Mouse (Mus musculus): ENCODE measurements around the gene C1s1.
"Not testable (repeated sequence)": the region's sequence is repeated elsewhere in the genome, so short reads cannot be mapped to it uniquely, and the experiment has no call there.

The C1s1 gene

DNA sequence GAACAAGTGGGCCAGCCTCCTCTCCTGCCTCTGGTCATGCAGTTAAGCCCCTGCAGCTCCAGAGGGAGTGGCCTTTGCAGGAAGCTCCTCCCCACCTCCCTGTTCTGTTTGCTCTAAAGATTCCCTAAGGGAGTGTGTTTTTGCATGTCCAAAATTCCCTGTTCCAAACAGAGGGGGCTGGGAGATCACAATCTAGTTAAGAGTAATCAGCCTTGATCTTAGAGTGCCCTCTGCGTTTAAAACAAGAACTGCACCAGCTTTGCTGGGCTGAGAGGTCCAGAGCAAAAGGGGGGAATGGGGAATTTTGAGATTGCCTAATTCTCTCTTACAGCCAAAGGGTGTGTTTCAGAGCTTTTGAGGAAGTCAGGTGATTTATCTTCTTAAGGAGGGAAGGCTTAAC is at the start of gene C1s1:
Gene C1s1, minus strand, starts transcription at position 76 of the 400 bp plus-strand sequence.
- peak; percentile 8 for DNase-seq (ENCODE audit: low read depth)

DNA sequence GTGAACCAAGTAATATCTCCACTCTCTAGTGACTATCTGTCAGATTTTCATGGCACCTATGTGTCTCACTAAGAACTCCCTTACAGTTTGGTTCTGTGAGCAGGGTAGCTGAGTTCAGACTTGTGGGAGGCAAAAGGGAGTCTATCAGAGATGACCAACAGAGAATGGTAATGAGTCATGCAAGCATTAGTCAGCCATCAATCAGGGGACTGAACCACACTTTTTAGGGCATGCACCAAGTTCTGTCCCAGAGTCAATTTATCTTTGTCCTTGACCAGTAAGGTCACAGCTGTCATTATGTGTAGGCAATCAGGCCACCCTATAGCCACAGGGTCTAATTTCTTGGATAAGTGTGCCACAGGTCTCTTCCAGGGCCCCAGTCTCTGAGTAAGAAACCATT is 46.6 kb upstream of the C1s1 start:
- DNase-seq (ENCODE audit: low read depth), result no peak

- no peak for DNase-seq (ENCODE audit: low read depth)
Measured at GRCm38 (mm10) chr6:124586266-124586665, 44.1 kb upstream of the C1s1 start.

DNA sequence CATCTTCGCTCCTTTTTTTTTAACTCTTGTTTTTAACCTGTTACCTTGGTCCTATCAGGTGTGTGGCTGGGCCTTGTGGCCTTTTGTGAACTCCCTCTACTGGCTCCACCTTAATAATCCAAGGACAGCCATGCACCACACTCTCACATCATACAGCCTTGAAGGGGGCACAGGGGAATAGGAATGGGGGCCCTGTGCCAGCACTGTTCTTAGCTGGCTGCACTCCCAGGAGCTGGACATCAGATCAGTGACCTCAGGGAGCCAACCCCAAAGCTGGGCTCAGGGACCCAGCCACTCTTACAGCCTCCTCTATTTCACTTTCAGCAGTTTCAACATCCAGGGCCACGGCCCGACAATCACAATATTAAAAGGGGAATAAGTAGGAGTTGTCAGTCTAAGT is 43.6 kb upstream of the C1s1 start:
- DNase-seq (ENCODE audit: low read depth), result no peak

GRCm38 (mm10) chr6:124584935-124585334 is 42.8 kb upstream of the C1s1 start:
- no peak for DNase-seq (ENCODE audit: low read depth)

GRCm38 (mm10) chr6:124582231-124582630 is 40.1 kb upstream of the C1s1 start:
- no peak for DNase-seq (ENCODE audit: low read depth)

DNA sequence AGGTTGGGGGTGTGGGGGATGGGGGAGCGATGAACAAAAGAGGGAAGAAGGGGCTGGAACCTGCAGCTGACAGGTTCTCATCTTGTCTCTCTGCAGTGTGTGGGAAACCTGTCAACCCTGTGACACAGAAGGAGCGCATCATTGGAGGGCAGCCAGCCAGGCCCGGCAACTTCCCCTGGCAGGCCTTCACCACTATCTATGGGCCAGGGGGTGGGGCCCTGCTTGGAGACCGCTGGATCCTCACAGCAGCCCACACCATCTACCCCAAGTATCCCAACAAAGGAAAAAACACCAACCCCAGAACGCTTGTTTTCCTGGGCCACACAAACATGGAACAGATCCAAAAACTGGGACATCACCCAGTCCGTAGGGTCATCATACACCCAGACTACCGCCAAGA is 38.0 kb upstream of the C1s1 start:
- DNase-seq (ENCODE audit: low read depth), result not testable (repeated sequence)

- DNase-seq (ENCODE audit: low read depth), result not testable (repeated sequence)
Measured at GRCm38 (mm10) chr6:124575155-124575678, 33.1 kb upstream of the C1s1 start.

DNA sequence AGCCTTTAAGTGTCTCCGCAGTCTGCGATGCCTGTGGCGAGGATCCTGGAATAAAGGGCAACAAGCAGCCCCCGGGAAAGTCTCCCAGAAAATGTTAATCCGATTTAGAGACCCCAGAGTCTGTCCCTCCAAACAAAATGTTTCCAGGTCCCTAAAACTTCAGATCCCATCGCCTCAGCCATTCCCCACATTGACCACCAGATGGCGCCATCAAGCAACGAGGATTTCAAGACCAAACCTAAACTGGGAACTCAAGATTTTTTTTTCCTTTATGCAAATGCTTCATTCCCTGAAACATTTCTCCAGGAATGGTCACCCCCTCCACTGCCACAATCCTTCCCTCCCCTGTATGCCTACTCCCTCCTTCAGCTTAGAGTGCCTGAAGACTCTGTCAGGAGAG is 27.9 kb upstream of the C1s1 start, which contains the start of gene C1rb:
Gene C1rb, plus strand, starts transcription at position 269 of the 400 bp plus-strand sequence.
- DNase-seq (ENCODE audit: low read depth), result peak; percentile 78

DNA sequence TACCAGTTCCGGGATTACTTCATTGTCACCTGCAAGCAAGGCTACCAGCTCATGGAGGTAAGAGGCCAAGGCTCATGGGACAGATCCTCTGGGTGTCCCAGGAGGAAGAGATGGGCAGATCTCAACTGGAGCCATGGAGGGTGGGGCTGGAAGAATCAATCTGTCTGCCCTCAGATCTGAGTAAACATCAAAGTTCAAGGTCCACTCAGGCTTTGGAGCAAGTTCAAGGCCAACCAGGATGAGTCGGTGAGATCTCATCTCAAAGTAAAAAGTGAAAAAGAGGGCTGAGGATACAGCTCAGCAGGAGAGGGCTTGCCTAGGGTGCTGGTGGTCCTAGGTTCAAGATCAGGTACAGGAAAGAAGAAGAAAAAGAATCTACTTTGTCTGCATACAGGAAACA is 19.5 kb upstream of the C1s1 start:
- DNase-seq (ENCODE audit: low read depth), result not testable (repeated sequence)

DNA sequence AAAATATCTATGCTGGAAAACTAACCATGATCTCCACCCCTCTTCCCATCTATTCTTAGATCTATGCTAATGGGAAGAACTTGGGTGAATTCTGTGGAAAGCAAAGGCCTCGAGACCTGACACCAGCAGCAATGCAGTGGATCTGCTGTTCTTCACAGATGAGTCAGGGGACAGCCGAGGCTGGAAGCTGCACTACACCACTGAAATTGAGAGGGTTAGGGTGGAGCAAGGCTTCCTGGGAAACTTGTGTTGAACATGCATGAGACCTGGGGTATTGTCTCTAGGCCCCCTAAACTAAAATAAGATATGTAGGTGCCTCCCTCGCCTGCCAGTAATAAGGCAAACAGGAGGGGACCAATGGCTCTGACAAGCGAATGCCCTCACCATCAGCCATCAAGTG is 19.0 kb upstream of the C1s1 start:
- DNase-seq (ENCODE audit: low read depth), result not testable (repeated sequence)

DNA sequence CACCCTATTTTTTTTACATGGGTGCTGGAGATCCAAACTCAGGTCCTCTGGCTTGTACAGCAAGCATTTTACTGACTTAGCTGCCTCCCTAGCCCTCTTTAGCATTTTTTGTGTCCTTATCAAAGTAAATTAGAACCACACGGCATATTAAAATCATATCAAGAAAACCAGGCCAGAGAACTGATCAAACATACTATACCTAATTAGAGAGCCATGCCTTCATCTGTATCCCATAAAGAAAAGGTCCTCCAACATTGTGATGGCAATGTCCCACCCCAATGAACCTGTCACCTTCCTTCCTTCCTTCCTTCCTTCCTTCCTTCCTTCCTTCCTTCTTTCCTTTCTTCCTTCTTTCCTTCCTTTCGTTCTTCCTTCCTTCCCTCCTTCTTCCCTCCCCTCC is 13.8 kb upstream of the C1s1 start:
- not testable (repeated sequence) for DNase-seq (ENCODE audit: low read depth)

DNA sequence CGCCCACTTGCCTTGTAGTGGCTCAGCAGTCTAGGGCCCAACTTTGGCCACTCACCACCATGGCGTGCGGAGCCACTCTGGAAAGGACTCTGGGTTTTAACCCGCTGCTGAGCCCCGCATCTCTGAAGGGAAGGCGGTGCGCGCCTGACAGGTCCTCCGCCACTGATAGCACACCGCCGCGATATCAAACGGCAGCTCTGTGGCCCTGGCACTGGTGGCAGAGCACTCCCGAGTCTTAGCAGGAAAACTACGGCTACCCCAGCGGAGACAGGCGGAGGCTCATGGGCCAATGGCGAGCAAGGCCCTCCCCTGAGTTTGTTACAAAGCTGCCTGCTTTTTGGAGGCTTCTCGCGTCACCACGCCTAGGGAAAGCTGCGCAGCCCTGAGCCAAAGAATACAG is 10.6 kb upstream of the C1s1 start:
- DNase-seq (ENCODE audit: low read depth), result no peak

DNA sequence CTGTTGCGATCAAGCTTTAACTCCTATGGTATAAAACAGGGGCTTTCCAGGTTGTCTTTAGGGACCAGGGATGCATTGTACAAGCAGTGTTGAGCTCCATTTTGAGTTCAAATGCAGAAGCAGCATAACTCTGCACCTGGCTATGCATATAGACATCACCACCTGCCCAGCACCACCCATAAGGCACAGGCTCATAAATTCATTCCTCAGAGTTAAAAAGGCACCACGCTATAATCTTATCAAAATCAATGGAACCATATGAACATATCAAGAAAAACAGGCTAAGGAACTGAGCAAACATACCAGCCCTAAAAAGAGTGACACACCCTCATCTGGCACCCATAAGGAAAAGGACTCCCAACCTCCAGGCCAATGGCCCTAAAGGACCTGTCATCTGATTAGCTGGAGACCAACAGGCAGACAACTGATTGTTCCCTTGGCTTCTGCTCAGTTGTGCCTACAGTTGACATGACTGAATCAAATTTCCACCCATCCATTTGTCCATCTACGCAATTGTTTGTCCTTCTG is 6.9 kb upstream of the C1s1 start:
- DNase-seq (ENCODE audit: low read depth), result no peak

- DNase-seq (ENCODE audit: low read depth), result not testable (repeated sequence)
Measured at GRCm38 (mm10) chr6:124547979-124548378, 5.8 kb upstream of the C1s1 start.

DNA sequence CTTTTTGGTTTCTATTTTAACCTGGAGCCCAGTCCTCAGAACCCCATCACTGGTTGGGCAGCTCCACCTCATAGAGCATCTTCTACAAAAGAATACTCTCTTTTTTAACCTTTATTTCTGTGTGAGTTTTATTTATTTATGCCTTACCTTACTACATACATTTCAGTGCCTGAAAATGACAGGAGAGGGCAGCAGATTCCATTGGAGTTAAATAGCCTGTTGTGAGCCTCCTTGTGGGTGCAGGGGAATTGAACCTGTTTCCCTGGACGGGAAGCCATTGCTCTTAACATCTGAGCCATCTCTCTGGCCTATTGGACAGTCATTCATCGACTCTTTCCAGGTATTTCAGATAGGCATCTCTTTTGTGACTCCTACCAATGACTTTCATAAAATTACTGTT is 3.3 kb upstream of the C1s1 start:
- no peak for DNase-seq (ENCODE audit: low read depth)

DNA sequence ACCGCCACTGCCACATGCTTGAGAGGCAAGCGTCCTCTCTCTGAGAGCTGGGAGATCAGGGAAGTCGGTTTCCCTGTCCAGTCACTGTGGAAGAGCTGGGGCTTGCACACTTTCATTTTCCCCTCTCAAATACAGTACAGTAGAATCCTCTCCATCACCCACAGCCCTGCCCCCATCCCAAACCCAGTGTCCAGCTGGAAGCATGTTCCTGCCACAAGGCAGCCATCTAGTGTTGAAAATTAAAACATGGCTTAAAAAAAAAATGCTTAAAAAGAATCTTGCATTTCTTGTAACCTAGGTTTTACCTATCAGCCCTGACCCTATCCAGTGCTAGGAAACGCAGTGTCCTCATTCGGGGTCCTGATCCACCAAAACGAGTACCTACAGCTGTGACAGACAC is 2.3 kb upstream of the C1s1 start:
- no peak for DNase-seq (ENCODE audit: low read depth)

GRCm38 (mm10) chr6:124541176-124541575 is 983 bp downstream of the C1s1 start:
- not testable (repeated sequence) for DNase-seq (ENCODE audit: low read depth)

- DNase-seq (ENCODE audit: low read depth), result not testable (repeated sequence)
Measured at GRCm38 (mm10) chr6:124536125-124536829, 5.9 kb downstream of the C1s1 start.

- no peak for DNase-seq (ENCODE audit: low read depth)
Measured at GRCm38 (mm10) chr6:124531077-124531476, 11.1 kb downstream of the C1s1 start.

- no peak for DNase-seq (ENCODE audit: low read depth)
Measured at GRCm38 (mm10) chr6:124527881-124528280, 14.3 kb downstream of the C1s1 start.

DNA sequence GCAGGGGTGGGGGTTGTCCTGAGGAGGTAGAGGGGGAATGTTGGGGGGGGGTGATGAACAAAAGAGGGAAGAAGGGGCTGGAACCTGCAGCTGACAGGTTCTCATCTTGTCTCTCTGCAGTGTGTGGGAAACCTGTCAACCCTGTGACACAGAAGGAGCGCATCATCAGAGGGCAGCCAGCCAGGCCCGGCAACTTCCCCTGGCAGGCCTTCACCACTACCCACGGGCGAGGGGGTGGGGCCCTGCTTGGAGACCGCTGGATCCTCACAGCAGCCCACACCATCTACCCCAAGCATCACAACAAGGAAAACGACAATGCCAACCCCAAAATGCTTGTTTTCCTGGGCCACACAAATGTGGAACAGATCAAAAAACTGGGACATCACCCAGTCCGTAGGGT is 20.1 kb downstream of the C1s1 start:
- not testable (repeated sequence) for DNase-seq (ENCODE audit: low read depth)

- DNase-seq (ENCODE audit: low read depth), result not testable (repeated sequence)
Measured at GRCm38 (mm10) chr6:124517733-124518132, 24.4 kb downstream of the C1s1 start.

All from induced T-regulatory cell, adult 2 months (primary cell).